Mouse (Mus musculus) brain, adult 2 months (tissue): ENCODE data around the gene Serpinh1.

Experiments
- DNase-seq: peaks from one replicate; pipeline ENCODE4 v3.0.0; 2011; ENCODE audit warnings: low read depth, low spot score

The Serpinh1 gene

GRCm38 (mm10) chr7:99374325-99374724 lies 21.3 kb upstream of the Serpinh1 start:
- DNase-seq = peak; percentile 63

- DNase-seq = no peak
Observed at GRCm38 (mm10) chr7:99366716-99367115, 13.7 kb upstream of the Serpinh1 start.

- peak; percentile 86 for DNase-seq
Observed at GRCm38 (mm10) chr7:99365069-99365468, 12.0 kb upstream of the Serpinh1 start.

- no peak for DNase-seq
Observed at GRCm38 (mm10) chr7:99362137-99362536, 9.1 kb upstream of the Serpinh1 start.

- no peak for DNase-seq
Observed at GRCm38 (mm10) chr7:99360803-99361414, 7.9 kb upstream of the Serpinh1 start.

- DNase-seq = peak; percentile 94
Observed at GRCm38 (mm10) chr7:99360021-99360802, 7.2 kb upstream of the Serpinh1 start.

- DNase-seq = no peak
Observed at GRCm38 (mm10) chr7:99358371-99358770, 5.3 kb upstream of the Serpinh1 start.

GRCm38 (mm10) chr7:99357201-99357600 lies 4.2 kb upstream of the Serpinh1 start:
- DNase-seq = no peak

- peak; percentile 36 for DNase-seq
Observed at GRCm38 (mm10) chr7:99356244-99356930, 3.3 kb upstream of the Serpinh1 start.

- DNase-seq = peak; percentile 87
Observed at GRCm38 (mm10) chr7:99355731-99356131, 2.7 kb upstream of the Serpinh1 start.

- no peak for DNase-seq
Observed at GRCm38 (mm10) chr7:99351802-99352517, 1.1 kb downstream of the Serpinh1 start.

- DNase-seq = peak; percentile 81
Observed at GRCm38 (mm10) chr7:99351104-99351801, 1.8 kb downstream of the Serpinh1 start.

GRCm38 (mm10) chr7:99349782-99350720 lies 3.0 kb downstream of the Serpinh1 start:
- DNase-seq = no peak

GRCm38 (mm10) chr7:99348883-99349282 lies 4.2 kb downstream of the Serpinh1 start:
- no peak for DNase-seq

- DNase-seq = no peak
Observed at GRCm38 (mm10) chr7:99347268-99347667, 5.8 kb downstream of the Serpinh1 start.

GRCm38 (mm10) chr7:99343577-99343976 lies 9.5 kb downstream of the Serpinh1 start:
- DNase-seq = no peak

GRCm38 (mm10) chr7:99340736-99341135 lies 12.3 kb downstream of the Serpinh1 start:
- no peak for DNase-seq

GRCm38 (mm10) chr7:99332774-99333480 lies 20.1 kb downstream of the Serpinh1 start:
- DNase-seq = peak; percentile 86

GRCm38 (mm10) chr7:99330012-99330411 lies 23.0 kb downstream of the Serpinh1 start:
- DNase-seq = no peak
